Mouse (Mus musculus) neutrophil, adult 65 days (primary cell): Measurements from ENCODE around the gene Olfr648. TPM values are rescaled to one million over a fixed set of nuclear protein-coding genes. Genes with fewer than 3 reads are reported as not detected.

Source experiments
- total RNA-seq: library from RNA; stranded (reverse); gene quantifications from 2 replicates; pipeline ENCODE4 v1.2.4, GENCODE M21; 2023

Olfr648 gene
- total RNA-seq, result 0.18 TPM in 1 of 2 replicates, not detected in the other

GRCm38 (mm10) chr7:104183292-104183691 lies at the start of gene Olfr648:
Gene Olfr648, minus strand, starts transcription at chr7:104183392.

GRCm38 (mm10) chr7:104218701-104219569 lies 35.7 kb upstream of the Olfr648 start, which contains the start of gene Trim6:
Gene Trim6, plus strand, starts transcription at chr7:104218793.

GRCm38 (mm10) chr7:104195885-104196284 lies 12.7 kb upstream of the Olfr648 start, which contains the start of gene Olfr649:
Gene Olfr649, minus strand, starts transcription at chr7:104195985.

GRCm38 (mm10) chr7:104150456-104150855 lies 32.7 kb downstream of the Olfr648 start, which contains the start of gene Ubqlnl:
Gene Ubqlnl, minus strand, starts transcription at chr7:104150556.

GRCm38 (mm10) chr7:104143179-104143578 lies 40.0 kb downstream of the Olfr648 start, which contains the start of gene Ubqln3:
Gene Ubqln3, minus strand, starts transcription at chr7:104143279.

GRCm38 (mm10) chr7:104137305-104137704 lies 45.9 kb downstream of the Olfr648 start, which contains the start of gene Olfr643:
Gene Olfr643, minus strand, starts transcription at chr7:104137405.

GRCm38 (mm10) chr7:104129726-104130125 lies 53.5 kb downstream of the Olfr648 start, which contains the start of gene Ubqln5:
Gene Ubqln5, minus strand, starts transcription at chr7:104129826.

Other genes with a start within 250 kb of the Olfr648 start
- gene Olfr632, start 249.0 kb downstream of the Olfr648 start, total RNA-seq, result not detected in 2 replicates
- not detected in 2 replicates for gene Olfr633, start 239.0 kb downstream of the Olfr648 start, total RNA-seq
- not detected in 2 replicates for gene Olfr635, start 212.2 kb downstream of the Olfr648 start, total RNA-seq
- gene Olfr638, start 184.6 kb downstream of the Olfr648 start, total RNA-seq, result not detected in 2 replicates
- 0.07 and 0.09 TPM in 2 replicates for gene Olfr639, start 166.1 kb downstream of the Olfr648 start, total RNA-seq
- gene Olfr640, start 157.8 kb downstream of the Olfr648 start, total RNA-seq, result not detected in 2 replicates
- gene Olfr641, start 147.9 kb downstream of the Olfr648 start, total RNA-seq, result not detected in 2 replicates
- not detected in 2 replicates for gene Olfr642, start 130.7 kb downstream of the Olfr648 start, total RNA-seq
- not detected in 2 replicates for gene 4930516K23Rik, start 121.9 kb downstream of the Olfr648 start, total RNA-seq
- not detected in 2 replicates for gene Olfr644, start 111.5 kb downstream of the Olfr648 start, total RNA-seq
- gene Olfr645, start 97.9 kb downstream of the Olfr648 start, total RNA-seq, result not detected in 2 replicates
- gene Olfr646, start 78.5 kb downstream of the Olfr648 start, total RNA-seq, result 0.11 TPM in 1 of 2 replicates, not detected in the other
- not detected in 2 replicates for gene Ubqln5, start 53.6 kb downstream of the Olfr648 start, total RNA-seq
- gene Olfr643, start 46.0 kb downstream of the Olfr648 start, total RNA-seq, result not detected in 2 replicates
- gene Ubqln3, start 40.1 kb downstream of the Olfr648 start, total RNA-seq, result not detected in 2 replicates
- gene Ubqlnl, start 32.8 kb downstream of the Olfr648 start, total RNA-seq, result not detected in 2 replicates
- not detected in 2 replicates for gene Olfm5, start 18.6 kb downstream of the Olfr648 start, total RNA-seq
- not detected in 2 replicates for gene Olfr649, start 12.6 kb upstream of the Olfr648 start, total RNA-seq
- 1.9 and 6.6 TPM in 2 replicates for gene Trim6, start 35.4 kb upstream of the Olfr648 start, total RNA-seq
- 13.1 and 16.5 TPM in 2 replicates for gene Trim34a, start 61.1 kb upstream of the Olfr648 start, total RNA-seq
- 13.6 and 14.6 TPM in 2 replicates for gene Trim5, start 104.7 kb upstream of the Olfr648 start, total RNA-seq
- gene Trim12a, start 132.1 kb upstream of the Olfr648 start, total RNA-seq, result 69.1 and 76.5 TPM in 2 replicates
- gene Trim34b, start 146.1 kb upstream of the Olfr648 start, total RNA-seq, result 1.2 and 1.3 TPM in 2 replicates
- gene Trim12c, start 170.0 kb upstream of the Olfr648 start, total RNA-seq, result 25.2 and 27.9 TPM in 2 replicates
- gene Trim30b, start 186.5 kb upstream of the Olfr648 start, total RNA-seq, result 62.0 and 62.1 TPM in 2 replicates
- gene Trim30c, start 217.4 kb upstream of the Olfr648 start, total RNA-seq, result 0.39 TPM in 1 of 2 replicates, not detected in the other